Mouse (Mus musculus): ENCODE measurements around the gene Nol10. TPM values are rescaled to one million over a fixed set of nuclear protein-coding genes. Genes with fewer than 3 reads are reported as not detected.
"Not testable (repeated sequence)": the region's sequence is repeated elsewhere in the genome, so short reads cannot be mapped to it uniquely, and the experiment has no call there.

Gene Nol10
- polyA plus RNA-seq, 1 experiment: 9.6 TPM

DNA sequence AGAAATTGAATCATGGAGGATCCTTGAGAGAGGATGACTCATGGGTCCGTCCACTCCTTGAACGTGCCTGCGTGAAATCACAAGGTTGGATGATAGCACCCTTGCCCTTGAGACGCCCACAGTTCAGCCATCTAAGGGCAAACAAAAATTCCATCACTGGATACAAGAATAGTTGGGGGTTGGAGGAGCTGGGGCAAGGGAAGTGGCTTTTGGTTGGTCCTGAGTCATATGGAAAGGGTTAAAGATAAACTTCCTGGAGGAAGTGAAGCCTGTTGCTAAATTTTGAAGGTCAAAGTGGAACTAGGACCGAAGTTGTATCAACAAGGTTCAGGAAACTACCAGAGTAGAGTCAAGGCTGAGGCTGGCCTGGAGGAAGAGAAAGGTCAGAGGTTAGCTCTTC, 106.8 kb downstream of the Nol10 start:
- Histone ChIP-seq H3K4me3 (replicated peaks; ENCODE audit: control insufficient read depth, low read depth, low read length) (no peak overlapping the region), H3K4me1 (ENCODE audit: control insufficient read depth, insufficient read depth, low read length) (no peaks in the 10 kb centered on the region), H3K27ac (ENCODE audit: control insufficient read depth, insufficient read depth, low read depth, low read length, poor library complexity) (no peak overlapping the region)
- 67% methylated on average over 5 of the region's 5 CpGs for WGBS
- TF ChIP-seq POLR2A (IDR thresholded peaks at IDR 0.05; ENCODE audit: borderline replicate concordance, control insufficient read depth, low read depth, low read length) (no peak), CTCF (IDR thresholded peaks at IDR 0.05; ENCODE audit: control insufficient read depth, insufficient read depth, low read length) (no peak)

DNA sequence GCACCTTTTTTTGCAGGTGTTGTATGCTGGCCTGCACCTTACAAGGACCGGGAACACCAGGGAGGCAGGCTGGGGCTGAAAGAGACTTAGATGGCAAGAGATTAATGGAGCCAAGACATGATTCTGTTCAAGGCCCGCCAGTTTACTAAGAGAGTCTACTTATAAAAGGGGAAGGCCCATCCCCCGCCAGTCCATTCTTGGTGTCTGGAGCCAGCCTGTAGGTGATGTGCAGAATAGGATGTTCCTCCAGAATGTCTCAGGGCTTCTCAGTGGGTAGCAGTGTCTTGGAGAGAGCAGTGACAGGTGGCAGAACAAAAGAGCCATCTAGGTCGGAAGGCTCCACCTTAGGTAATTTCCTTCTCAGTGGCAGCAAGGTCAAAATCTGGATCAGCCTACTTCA, 111.0 kb downstream of the Nol10 start:
- H3K4me1 ChIP-seq (ENCODE audit: control insufficient read depth, insufficient read depth, low read length); H3K27ac ChIP-seq (ENCODE audit: control insufficient read depth, insufficient read depth, low read depth, low read length, poor library complexity); H3K4me3 ChIP-seq (replicated peaks; ENCODE audit: control insufficient read depth, low read depth, low read length): not testable (repeated sequence)
- 74% methylated on average over 4 of the region's 4 CpGs for WGBS

DNA sequence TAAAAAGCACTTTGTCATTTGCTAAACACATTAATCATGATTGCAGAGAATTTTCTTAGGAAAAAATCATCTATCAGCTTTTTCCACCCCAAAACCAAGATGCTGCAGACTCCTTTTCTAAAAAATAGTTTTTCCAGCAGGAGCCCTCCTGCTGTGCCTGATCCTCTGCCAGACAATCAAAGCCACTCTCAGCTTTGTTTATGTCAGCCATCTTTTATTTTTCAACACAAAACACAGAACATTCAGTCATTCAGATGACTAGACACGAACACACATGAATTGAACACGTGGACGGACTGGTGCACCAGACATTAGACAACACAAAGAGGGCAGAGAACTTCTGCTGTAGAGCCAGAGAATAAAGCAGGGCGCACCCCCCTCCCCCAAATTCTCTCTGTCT, 115.4 kb downstream of the Nol10 start:
- Histone ChIP-seq H3K4me1 (ENCODE audit: control insufficient read depth, insufficient read depth, low read length) (no peaks in the 10 kb centered on the region), H3K27ac (ENCODE audit: control insufficient read depth, insufficient read depth, low read depth, low read length, poor library complexity) (no peak overlapping the region), H3K4me3 (replicated peaks; ENCODE audit: control insufficient read depth, low read depth, low read length) (no peak overlapping the region)
- WGBS: 87% methylated on average over 4 of the region's 4 CpGs
- TF ChIP-seq CTCF (IDR thresholded peaks at IDR 0.05; ENCODE audit: control insufficient read depth, insufficient read depth, low read length) (no peak), POLR2A (IDR thresholded peaks at IDR 0.05; ENCODE audit: borderline replicate concordance, control insufficient read depth, low read depth, low read length) (no peak)

DNA sequence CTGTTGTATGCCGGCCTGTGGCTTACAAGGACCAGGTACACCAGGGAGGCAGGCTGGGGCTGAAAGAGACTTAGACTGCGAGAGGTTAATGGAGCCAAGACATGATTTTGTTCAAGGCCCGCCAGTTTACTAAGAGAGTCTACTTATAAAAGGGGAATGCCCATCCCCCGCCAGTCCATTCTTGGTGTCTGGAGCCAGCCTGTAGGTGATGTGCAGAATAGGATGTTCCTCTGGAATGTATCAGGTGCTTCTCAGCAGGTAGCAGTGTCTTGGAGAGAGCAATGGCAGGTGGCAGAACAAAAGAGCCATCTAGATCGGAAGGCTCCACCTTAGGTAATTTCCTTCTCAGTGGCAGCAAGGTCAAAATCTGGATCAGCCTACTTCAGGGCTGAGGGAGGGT, 116.3 kb downstream of the Nol10 start:
- not testable (repeated sequence) for H3K27ac ChIP-seq (ENCODE audit: control insufficient read depth, insufficient read depth, low read depth, low read length, poor library complexity); H3K4me3 ChIP-seq (replicated peaks; ENCODE audit: control insufficient read depth, low read depth, low read length); H3K4me1 ChIP-seq (ENCODE audit: control insufficient read depth, insufficient read depth, low read length)
- WGBS: 88% methylated on average over 5 of the region's 5 CpGs

DNA sequence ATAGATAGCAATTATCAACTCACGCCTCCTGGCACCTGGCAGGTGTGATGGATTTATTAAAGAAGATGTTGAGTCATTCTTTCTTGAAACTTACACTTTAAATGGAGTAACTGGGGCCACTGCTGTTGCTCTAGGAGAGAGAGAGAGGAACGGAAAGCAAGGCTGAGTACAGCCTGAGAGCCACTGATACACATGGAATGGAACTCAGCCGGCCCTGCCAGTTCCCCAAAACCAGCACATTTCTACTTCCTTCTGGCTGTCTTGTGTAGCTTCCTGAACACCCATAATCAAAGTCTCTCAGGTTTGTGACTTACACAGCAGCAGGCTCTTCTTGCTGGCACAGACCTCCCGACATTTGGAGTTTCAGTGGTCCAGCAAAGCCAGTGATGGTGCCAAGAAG, 118.5 kb downstream of the Nol10 start:
- WGBS: 20% methylated on average over 4 of the region's 4 CpGs
- Histone ChIP-seq H3K27ac (ENCODE audit: control insufficient read depth, insufficient read depth, low read depth, low read length, poor library complexity) (no peak overlapping the region), H3K4me1 (ENCODE audit: control insufficient read depth, insufficient read depth, low read length) (no peaks in the 10 kb centered on the region), H3K4me3 (replicated peaks; ENCODE audit: control insufficient read depth, low read depth, low read length) (no peak overlapping the region)
- TF ChIP-seq POLR2A (IDR thresholded peaks at IDR 0.05; ENCODE audit: borderline replicate concordance, control insufficient read depth, low read depth, low read length) (no peak), CTCF (IDR thresholded peaks at IDR 0.05; ENCODE audit: control insufficient read depth, insufficient read depth, low read length) (no peak)

DNA sequence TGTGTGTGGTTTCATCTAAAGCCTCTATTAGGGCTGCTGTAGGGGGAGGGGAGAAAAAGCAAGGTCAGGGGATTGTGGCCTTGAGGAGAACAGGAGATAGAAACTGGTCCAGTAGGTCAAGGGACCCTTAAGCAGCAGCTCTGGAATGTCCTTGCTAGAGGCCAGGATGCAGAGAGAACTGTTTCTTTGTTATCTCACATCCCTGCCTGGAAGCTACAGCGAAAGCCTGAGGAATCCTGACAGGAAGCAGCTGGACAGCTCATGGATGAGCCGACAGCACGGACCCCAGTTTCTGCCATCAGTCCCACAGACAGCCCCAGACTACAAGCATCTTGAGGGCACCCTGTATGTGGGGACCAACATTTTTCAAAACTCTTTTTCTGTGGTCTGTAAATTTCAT, 120.1 kb downstream of the Nol10 start:
- no peak overlapping the region for H3K4me3 ChIP-seq (replicated peaks; ENCODE audit: control insufficient read depth, low read depth, low read length)
- 80% methylated on average over 3 of the region's 3 CpGs for WGBS
- no peaks in the 10 kb centered on the region for H3K4me1 ChIP-seq (ENCODE audit: control insufficient read depth, insufficient read depth, low read length)
- H3K27ac ChIP-seq (ENCODE audit: control insufficient read depth, insufficient read depth, low read depth, low read length, poor library complexity): no peak overlapping the region
- TF ChIP-seq CTCF (IDR thresholded peaks at IDR 0.05; ENCODE audit: control insufficient read depth, insufficient read depth, low read length): no peak
- no peak for TF ChIP-seq POLR2A (IDR thresholded peaks at IDR 0.05; ENCODE audit: borderline replicate concordance, control insufficient read depth, low read depth, low read length)

DNA sequence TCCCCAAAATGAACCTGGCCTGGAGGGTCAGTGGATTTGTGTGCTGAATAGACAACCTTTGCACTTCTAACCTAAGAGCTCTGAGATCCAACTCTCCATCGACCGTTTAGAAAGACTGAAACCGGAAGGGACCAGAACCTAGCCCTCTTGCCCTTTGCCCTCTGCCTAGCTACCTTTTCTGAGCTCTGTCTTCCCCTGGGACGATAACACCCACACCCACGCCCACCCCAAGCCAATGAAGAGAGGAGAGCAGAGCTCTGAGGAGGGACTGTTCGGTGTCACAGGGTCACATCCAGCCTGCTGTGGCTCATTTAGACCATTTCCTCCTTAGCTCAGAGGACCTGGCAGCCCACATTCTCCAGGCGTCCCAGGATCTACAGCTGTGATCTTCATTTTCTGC, 121.6 kb downstream of the Nol10 start:
- TF ChIP-seq CTCF (IDR thresholded peaks at IDR 0.05; ENCODE audit: control insufficient read depth, insufficient read depth, low read length): no peak
- 76% methylated on average over 7 of the region's 7 CpGs for WGBS
- H3K27ac ChIP-seq (ENCODE audit: control insufficient read depth, insufficient read depth, low read depth, low read length, poor library complexity): no peak overlapping the region
- no peak overlapping the region for H3K4me3 ChIP-seq (replicated peaks; ENCODE audit: control insufficient read depth, low read depth, low read length)
- no peaks in the 10 kb centered on the region for H3K4me1 ChIP-seq (ENCODE audit: control insufficient read depth, insufficient read depth, low read length)

DNA sequence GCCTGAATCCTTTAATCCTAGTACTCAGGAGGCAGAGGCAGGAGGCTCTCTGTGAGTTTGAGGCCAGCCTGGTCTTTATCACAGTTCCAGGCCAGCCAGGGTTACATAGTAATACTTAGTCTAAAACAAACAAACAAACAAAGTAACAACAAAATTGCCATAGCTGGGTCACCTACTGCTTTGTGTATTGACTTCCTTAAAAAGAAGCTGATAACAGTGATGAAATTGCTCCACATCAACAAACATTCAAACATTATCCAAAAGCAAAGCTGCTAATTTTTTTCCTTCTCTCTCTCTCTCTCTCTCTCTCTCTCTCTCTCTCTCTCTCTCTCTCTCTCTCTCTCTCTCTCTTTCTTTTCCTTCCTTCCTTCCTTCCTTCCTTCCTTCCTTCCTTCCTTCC, 122.3 kb downstream of the Nol10 start:
- not testable (repeated sequence) for H3K4me3 ChIP-seq (replicated peaks; ENCODE audit: control insufficient read depth, low read depth, low read length); H3K4me1 ChIP-seq (ENCODE audit: control insufficient read depth, insufficient read depth, low read length); H3K27ac ChIP-seq (ENCODE audit: control insufficient read depth, insufficient read depth, low read depth, low read length, poor library complexity)

DNA sequence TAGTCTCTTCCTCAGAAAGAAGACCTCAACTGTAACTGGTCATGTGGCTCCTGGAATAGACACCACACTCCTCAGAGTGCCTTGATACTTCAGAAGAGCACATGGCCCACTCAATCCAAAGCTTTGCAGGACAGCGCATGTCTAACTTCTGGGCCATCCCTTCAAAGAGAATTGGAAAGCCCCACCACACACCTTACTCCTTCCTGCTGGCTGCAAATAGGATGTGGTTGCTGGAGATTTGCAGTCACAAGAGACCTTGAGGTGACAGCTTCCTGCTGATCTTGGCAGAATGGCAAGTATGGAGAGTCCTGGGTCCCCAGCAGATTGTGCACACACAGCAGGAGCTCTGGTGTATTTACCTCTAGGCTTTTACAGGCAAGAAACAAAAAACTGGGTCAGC, 123.1 kb downstream of the Nol10 start:
- TF ChIP-seq POLR2A (IDR thresholded peaks at IDR 0.05; ENCODE audit: borderline replicate concordance, control insufficient read depth, low read depth, low read length): no peak
- TF ChIP-seq CTCF (IDR thresholded peaks at IDR 0.05; ENCODE audit: control insufficient read depth, insufficient read depth, low read length): no peak
- WGBS: 15% methylated on average over 1 of the region's 1 CpGs
- H3K4me1 ChIP-seq (ENCODE audit: control insufficient read depth, insufficient read depth, low read length): no peaks in the 10 kb centered on the region
- no peak overlapping the region for H3K4me3 ChIP-seq (replicated peaks; ENCODE audit: control insufficient read depth, low read depth, low read length)
- H3K27ac ChIP-seq (ENCODE audit: control insufficient read depth, insufficient read depth, low read depth, low read length, poor library complexity): no peak overlapping the region

DNA sequence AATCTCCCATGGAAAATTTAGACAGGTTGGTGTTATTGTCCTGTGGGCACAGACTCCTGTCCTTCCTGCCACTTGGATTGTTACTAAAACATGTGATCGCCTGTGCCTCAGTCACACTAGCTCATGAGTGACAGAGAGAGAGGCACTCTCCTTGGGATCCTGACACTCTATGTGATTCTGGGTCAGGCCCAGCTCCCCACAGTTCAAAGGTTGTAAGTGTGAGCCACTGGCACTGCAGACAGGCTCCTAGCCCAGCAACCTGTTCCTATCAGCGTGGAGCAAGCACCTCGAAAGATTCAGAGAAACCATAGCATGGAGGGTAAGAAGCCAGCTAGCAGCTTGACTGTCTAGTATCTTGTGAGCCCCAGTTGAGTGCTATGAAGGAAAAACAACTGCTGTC, 124.9 kb downstream of the Nol10 start:
- no peak overlapping the region for H3K27ac ChIP-seq (ENCODE audit: control insufficient read depth, insufficient read depth, low read depth, low read length, poor library complexity)
- H3K4me1 ChIP-seq (ENCODE audit: control insufficient read depth, insufficient read depth, low read length): no peaks in the 10 kb centered on the region
- no peak for TF ChIP-seq POLR2A (IDR thresholded peaks at IDR 0.05; ENCODE audit: borderline replicate concordance, control insufficient read depth, low read depth, low read length)
- TF ChIP-seq CTCF (IDR thresholded peaks at IDR 0.05; ENCODE audit: control insufficient read depth, insufficient read depth, low read length): no peak
- H3K4me3 ChIP-seq (replicated peaks; ENCODE audit: control insufficient read depth, low read depth, low read length): no peak overlapping the region
- 80% methylated on average over 3 of the region's 3 CpGs for WGBS
